Mouse (Mus musculus) WW6 (cell line): Measurements from ENCODE around the gene Yipf3.
A peak's percentile ranks its signal among the peaks of the same experiment; 100 is the strongest.

Source experiments
- DNase-seq: peaks from one replicate; pipeline ENCODE4 v3.0.0-alpha.2; 2013; ENCODE audit warnings: low read depth, low spot score

The Yipf3 gene

GRCm38 (mm10) chr17:46247512-46248188 is at the start of gene Yipf3, which contains the start of gene Polr1c:
Yipf3 (plus strand) TSS chr17:46248080.
Polr1c (minus strand) TSS chr17:46248054.
- DNase-seq = peak; percentile 74

DNA sequence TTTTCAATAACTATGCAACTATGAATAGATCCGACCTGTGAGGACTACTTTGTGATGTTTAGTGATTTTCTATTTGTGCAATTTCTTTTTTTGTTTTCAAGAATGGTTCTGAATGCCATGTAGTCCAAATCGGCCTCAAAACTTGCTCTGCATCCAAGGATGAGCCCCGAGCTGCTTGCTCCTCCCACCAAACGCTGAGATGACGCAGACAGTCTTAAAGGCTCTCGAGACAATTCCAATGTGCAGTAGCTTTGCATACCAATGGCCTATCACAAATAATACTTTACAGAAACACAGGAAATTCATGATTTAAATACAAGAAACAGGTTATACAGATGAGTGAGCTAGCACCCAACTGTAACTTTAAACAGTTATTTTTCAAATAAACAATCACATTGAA is 46.7 kb upstream of the Yipf3 start:
- DNase-seq = no peak

GRCm38 (mm10) chr17:46202421-46203071 is 45.3 kb upstream of the Yipf3 start, which contains the start of the genes Polh and Xpo5:
Polh (minus strand) TSS chr17:46202645.
Xpo5 (plus strand) TSS chr17:46202782.
- DNase-seq = peak; percentile 93

- peak; percentile 1 for DNase-seq
These were observed 44.8 kb upstream of the Yipf3 start for GRCm38 (mm10) chr17:46203078-46203477.

GRCm38 (mm10) chr17:46206676-46207075 is 41.2 kb upstream of the Yipf3 start:
- no peak for DNase-seq

- DNase-seq = no peak
These were observed 37.3 kb upstream of the Yipf3 start for GRCm38 (mm10) chr17:46210550-46210949.

DNA sequence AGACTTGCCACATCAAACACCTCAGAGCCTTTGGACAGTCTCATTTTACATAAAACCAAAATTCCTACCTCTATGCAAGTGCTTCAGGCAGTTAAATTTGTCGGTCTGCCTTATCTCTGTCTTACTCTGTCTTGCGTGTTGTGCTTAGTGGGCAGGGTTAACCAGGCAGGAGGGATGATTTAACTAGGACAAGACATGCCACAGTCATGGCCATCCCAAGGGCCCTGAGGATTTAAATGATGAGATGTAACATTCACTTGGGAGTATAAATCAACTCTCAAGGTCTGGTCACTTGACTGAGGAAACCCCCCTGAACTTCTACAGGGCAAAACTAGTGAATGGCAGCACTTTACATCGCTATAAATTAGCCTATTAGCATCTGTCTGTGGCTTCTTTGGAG is 26.3 kb upstream of the Yipf3 start:
- DNase-seq = no peak

DNA sequence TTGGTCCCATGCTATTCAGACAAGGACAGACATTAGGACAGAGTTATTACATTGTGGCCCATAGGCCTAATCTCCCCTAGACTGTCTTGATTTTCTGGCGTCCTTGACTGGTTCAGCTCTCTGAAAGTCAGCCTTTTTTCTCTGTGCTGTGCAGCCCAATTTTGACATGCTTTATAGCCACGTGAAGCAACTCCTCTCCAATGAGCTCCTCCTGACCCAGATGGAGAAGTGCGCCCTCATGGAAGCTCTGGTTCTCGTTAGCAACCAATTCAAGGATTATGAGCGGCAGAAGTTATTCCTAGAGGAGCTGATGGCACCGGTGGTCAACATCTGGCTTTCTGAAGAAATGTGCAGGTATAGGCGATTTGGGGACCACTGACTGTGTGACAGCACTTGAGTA is 20.3 kb upstream of the Yipf3 start:
- no peak for DNase-seq

DNA sequence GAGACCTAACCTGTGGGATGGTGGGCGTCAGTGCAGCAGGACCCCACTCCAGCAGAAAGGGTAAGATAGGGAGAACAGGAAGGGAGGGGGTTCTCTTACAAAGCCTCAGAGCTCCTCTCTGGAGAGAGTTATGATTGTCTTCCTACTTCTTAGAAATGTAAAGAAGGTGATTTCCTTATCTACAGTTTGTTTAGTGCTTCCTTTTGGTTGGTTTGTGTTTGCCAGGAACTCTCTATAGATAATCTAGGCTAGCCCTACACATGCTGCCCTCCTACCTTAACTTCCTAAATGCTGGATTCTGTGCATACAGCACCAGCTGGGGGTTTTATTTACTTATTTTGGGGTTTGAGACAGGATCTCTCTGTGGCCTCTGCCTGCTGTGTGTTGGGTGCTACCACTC is 11.8 kb upstream of the Yipf3 start:
- DNase-seq = no peak

- DNase-seq = no peak
These were observed 10.8 kb upstream of the Yipf3 start for GRCm38 (mm10) chr17:46237079-46237478.

DNA sequence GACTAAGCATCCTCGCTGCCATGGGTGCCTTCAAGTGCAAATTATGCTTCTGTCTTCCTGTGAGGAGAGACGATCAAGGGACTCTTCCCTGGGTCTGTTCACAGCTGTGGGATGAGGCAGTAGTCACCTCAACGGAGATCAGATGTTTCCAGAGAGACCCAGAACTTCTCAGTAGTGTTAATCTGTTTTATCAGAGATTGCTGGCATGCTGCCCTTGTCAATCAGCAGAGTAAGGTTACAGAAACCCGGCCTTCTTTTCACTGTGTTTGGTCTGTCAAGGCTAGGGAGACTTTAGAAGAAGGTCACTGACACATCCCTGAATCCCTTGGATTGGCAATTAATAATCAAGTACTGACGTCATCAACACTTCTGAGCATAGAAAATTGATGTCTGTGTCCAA is 10.4 kb upstream of the Yipf3 start:
- DNase-seq = no peak

GRCm38 (mm10) chr17:46239516-46240114 is 8.3 kb upstream of the Yipf3 start:
- no peak for DNase-seq

- no peak for DNase-seq
These were observed 6.4 kb upstream of the Yipf3 start for GRCm38 (mm10) chr17:46241471-46241870.

DNA sequence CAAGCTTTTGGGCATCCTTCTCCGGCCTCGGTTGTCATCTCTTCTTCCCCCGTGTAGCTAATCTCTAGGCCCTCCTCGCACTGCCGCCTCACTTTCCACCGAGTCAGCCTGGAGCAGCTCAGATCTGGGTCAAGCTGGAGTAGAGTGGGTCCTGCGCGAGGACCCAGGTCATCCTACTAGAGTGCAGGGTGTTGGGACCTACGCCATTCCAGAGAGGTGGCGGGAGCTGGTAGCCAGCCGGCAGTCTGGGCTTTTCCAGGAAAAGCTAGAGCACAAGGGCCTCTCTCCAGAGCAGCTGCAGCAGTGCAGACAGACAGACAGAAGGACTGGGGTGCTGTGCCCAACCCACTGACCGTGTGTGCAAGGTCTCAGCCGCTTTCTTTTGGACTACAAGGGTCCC is 5.6 kb upstream of the Yipf3 start:
- no peak for DNase-seq

DNA sequence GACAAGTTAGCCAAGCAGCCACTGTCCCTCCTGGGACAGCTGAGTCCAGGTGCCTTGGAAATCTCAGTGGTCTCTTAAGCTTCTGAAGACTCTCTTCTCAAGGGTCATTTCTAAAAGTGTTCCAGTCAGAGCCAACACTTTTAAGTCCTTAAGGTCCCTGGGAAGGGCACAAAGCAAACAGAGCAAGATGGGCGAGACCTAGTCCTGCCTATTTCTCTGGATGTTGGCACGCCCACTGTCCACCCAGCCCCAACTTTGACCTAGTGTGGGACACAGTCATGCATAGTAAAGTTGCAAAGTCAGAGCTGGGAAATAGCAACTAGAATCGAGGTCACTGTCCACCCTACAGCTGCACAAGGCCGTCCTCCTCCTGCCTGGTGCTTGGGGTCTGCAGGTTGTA is 4.9 kb upstream of the Yipf3 start:
- no peak for DNase-seq

- DNase-seq = no peak
These were observed 4.3 kb upstream of the Yipf3 start for GRCm38 (mm10) chr17:46243624-46244023.

DNA sequence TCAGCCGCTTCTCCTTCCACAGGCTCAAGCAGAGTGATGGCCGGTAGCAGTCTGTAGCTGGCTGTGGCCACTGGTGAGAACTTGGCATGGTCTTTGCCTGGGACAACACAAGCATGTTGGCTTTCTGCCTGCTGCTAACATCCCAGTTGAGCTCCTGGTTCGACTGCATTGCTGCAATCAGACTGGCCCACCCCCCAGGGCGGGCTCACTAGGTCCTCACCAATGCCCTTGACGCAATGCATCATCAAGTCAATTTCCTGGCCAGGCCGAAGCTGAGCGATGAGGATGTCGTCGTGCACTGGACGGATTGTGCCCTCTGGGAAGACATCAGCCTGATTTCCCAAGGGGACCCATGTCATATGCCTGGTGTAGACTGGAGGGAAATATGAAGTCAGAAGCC is 3.3 kb upstream of the Yipf3 start:
- no peak for DNase-seq

DNA sequence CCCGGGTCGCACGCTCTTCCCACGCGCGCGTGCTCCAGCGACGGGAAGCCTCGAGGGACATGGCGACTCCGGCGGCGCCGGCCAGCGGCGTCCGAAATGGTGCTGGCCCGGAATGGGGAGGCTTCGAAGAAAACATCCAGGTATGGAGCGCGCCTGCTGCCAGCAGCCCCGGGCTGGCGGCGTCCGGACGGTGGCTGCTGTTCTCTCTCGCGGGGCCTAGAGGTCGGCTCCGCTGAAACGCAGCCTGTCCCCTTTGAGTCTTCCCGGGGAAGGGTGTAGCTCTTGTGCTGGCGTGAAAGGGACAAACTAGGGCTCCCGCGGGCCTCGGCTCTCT is 276 bp downstream of the Yipf3 start:
- DNase-seq = no peak

- DNase-seq = no peak
These were observed 3.3 kb downstream of the Yipf3 start for GRCm38 (mm10) chr17:46251174-46251573.

DNA sequence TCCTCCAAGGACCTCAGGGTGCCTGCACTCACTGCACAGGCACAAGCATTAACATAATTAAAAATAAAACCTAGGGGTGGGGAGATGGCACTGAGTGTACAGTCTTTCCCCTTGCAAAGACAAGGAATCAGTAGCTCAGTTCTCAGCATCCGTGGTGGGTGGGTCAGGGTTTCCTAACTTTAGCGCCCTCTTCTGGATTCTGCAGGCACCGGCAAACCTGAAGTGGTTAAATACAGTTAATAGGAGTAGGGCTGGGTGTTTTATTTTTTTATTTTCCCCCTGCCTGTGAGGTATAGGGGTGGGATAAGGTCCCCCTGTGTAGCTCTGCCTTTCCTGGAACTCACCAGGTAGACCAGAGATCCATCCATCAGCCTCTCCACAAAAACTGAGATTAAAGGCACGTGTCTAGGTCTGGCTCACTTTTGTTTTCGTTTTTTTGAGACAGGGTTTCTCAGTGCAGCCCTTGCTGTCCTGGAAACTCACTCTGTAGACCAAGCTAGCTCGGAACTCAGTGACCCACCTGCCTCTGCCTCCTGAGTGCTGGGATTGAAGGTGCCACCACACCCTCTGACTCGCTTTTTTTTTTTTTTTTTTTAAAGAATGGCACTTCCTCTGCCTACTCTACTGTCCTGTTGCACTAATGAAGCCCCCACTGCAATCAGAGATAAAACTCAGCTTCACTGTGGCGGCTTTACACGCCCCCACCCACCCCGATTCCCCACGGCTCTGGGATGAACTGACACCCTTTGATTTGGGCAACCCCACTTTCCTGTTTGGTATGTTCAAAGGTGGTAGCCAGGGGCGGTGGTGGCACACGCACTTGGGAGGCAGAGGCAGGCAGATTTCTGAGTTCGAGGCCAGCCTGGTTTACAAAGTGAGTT is 4.9 kb downstream of the Yipf3 start:
- no peak for DNase-seq

DNA sequence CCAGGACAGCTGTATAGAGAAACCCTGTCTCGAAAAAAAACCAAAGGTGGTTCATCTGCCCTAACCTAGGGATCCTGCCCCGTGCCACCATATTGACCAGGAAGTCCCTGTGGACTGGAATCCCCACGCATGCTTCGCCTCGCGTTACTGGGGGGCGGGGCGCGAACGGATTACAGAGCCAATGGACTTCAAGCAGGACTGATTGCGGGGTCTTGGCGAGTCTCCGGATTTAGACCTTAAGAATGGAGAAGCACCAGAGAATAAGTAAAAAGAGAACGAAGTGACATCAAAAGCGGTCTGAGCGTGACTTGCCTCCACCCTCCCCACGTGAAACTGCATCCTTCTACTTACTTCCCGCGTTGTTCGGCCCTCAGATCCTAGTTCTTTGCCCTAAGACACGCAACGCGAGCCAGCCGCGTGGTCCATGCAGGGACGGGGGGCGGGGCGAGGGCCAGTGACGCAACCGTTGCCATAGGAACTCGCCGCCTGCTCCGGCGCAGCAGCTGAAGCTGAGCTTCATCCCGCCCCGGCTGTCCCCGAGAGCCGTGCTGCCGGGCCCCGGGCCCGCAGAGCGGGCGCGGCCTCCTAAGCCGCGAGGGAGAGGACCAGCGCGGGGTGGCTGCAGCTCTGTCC is 5.7 kb downstream of the Yipf3 start, which contains the start of gene Lrrc73:
TSS of gene Lrrc73 (plus strand) at position 80 of the 633 bp plus-strand sequence.
- DNase-seq = peak; percentile 77
